Mouse (Mus musculus) left cerebral cortex, adult 8-10 months (tissue): Measurements from ENCODE around the gene Mansc4. TPM values are rescaled to one million over a fixed set of nuclear protein-coding genes. Genes with fewer than 3 reads are reported as not detected.

ENCODE experiments used
- DNase-seq, 2 experiments: peaks; one replicate each; pipeline ENCODE4 v3.0.0; 2022; ENCODE audit warnings: low spot score in 2 of 2
- total RNA-seq, 4 experiments: library from RNA; stranded (reverse); gene quantifications; 2 replicates each; pipeline ENCODE4 v1.2.4; 2022

Gene Mansc4
- total RNA-seq, 4 experiments from 2014 or later, result 0.34 to 0.58 TPM; not detected in 2

GRCm38 (mm10) chr6:147028396-147028795, 58.4 kb downstream of the Mansc4 start:
- no peak for DNase-seq

Other genes with a start within 250 kb of the Mansc4 start
- under 1 TPM in 1 of 4 experiments, not detected in 3; 0.73 TPM for gene Smco2, start 236.9 kb downstream of the Mansc4 start, total RNA-seq
- gene Ppfibp1, start 198.5 kb downstream of the Mansc4 start, total RNA-seq, result 10 to 100 TPM; 48.2 to 53.8 (median 52.5) TPM
- gene 1700034J05Rik, start 132.6 kb downstream of the Mansc4 start, total RNA-seq, result not detected
- 1 to 10 TPM; 1.5 to 2.4 (median 1.9) TPM for gene Rep15, start 54.4 kb downstream of the Mansc4 start, total RNA-seq
- 10 to 100 TPM; 34.0 to 46.9 (median 39.1) TPM for gene Mrps35, start 44.3 kb downstream of the Mansc4 start, total RNA-seq
- gene Klhl42, start 4.3 kb upstream of the Mansc4 start, total RNA-seq, result 10 to 100 TPM; 20.1 to 23.6 (median 21.6) TPM
- gene Pthlh, start 177.2 kb upstream of the Mansc4 start, total RNA-seq, result 1 to 10 TPM; 2.4 to 4.5 (median 3.7) TPM